Mouse (Mus musculus) thymus, adult 18-20 months (tissue): Measurements from ENCODE around the gene Fgd2.
"Not testable (repeated sequence)": the region's sequence is repeated elsewhere in the genome, so short reads cannot be mapped to it uniquely, and the experiment has no call there.

Experiments
- DNase-seq, 2 experiments: peaks; one replicate each; pipeline ENCODE4 v3.0.0; 2022; ENCODE audit warnings: mixed read lengths in 2 of 2

Fgd2 gene

GRCm38 (mm10) chr17:29337979-29338823 lies 22.5 kb upstream of the Fgd2 start:
- DNase-seq = peak; percentile 59 to 75

GRCm38 (mm10) chr17:29339170-29339768 lies 21.4 kb upstream of the Fgd2 start:
- DNase-seq = no peak

- no peak for DNase-seq
Measured at GRCm38 (mm10) chr17:29340406-29341261, 20.1 kb upstream of the Fgd2 start.

GRCm38 (mm10) chr17:29341591-29342003 lies 19.1 kb upstream of the Fgd2 start:
- peak; percentile 39 to 68 for DNase-seq

- no peak for DNase-seq
Measured at GRCm38 (mm10) chr17:29342010-29342910, 18.5 kb upstream of the Fgd2 start.

- no peak for DNase-seq
Measured at GRCm38 (mm10) chr17:29343241-29343640, 17.5 kb upstream of the Fgd2 start.

GRCm38 (mm10) chr17:29345272-29345671 lies 15.4 kb upstream of the Fgd2 start:
- DNase-seq = no peak

- no peak for DNase-seq
Measured at GRCm38 (mm10) chr17:29346496-29347125, 14.1 kb upstream of the Fgd2 start.

GRCm38 (mm10) chr17:29347126-29347644 lies 13.5 kb upstream of the Fgd2 start:
- DNase-seq = peak in 1 of 2 experiments; percentile 44

GRCm38 (mm10) chr17:29347645-29348256 lies 13.0 kb upstream of the Fgd2 start, which contains the start of gene Mtch1:
Gene Mtch1, minus strand, starts transcription at chr17:29347934.
- DNase-seq = peak; percentile 97 to 98

- DNase-seq = no peak
Measured at GRCm38 (mm10) chr17:29348996-29349395, 11.7 kb upstream of the Fgd2 start.

GRCm38 (mm10) chr17:29351056-29351455 lies 9.7 kb upstream of the Fgd2 start:
- not testable (repeated sequence) for DNase-seq

- no peak for DNase-seq
Measured at GRCm38 (mm10) chr17:29355461-29355840, 5.3 kb upstream of the Fgd2 start.

GRCm38 (mm10) chr17:29355841-29356478 lies 4.8 kb upstream of the Fgd2 start:
- no peak for DNase-seq

GRCm38 (mm10) chr17:29356479-29356856 lies 4.2 kb upstream of the Fgd2 start:
- DNase-seq = no peak

GRCm38 (mm10) chr17:29356882-29357281 lies 3.8 kb upstream of the Fgd2 start:
- no peak for DNase-seq

- DNase-seq = no peak
Measured at GRCm38 (mm10) chr17:29358928-29359327, 1.8 kb upstream of the Fgd2 start.

GRCm38 (mm10) chr17:29361982-29362691 lies 1.4 kb downstream of the Fgd2 start:
- DNase-seq = no peak

GRCm38 (mm10) chr17:29363109-29363508 lies 2.4 kb downstream of the Fgd2 start:
- no peak for DNase-seq
